Mouse (Mus musculus) lung, embryonic 14.5 days (tissue): ENCODE measurements at regions not wholly inside any gene's neighbourhood (a gene's known extent, or its start where the extent isn't known, plus 50 kb on each side); places are given as distances from the start of the nearest gene placed in this dataset.

ENCODE experiments used
- ATAC-seq: fragments of 200-750 bp; cut with Nextera tagmentation; 2 replicates; pipeline ENCODE4 v1.8.0; 2017; ENCODE audit warnings: mild to moderate bottlenecking, moderate TSS enrichment, moderate library complexity; ENCODE audit not compliant: insufficient read depth
- DNase-seq: peaks from one replicate; pipeline ENCODE4 v3.0.0-alpha.2; 2015
- H3K27ac ChIP-seq: fragments of 300-500 bp; sonication (generic); 2 replicates; pipeline ENCODE4 v1.5.1; 2014; ENCODE audit warnings: low read depth, mild to moderate bottlenecking, moderate library complexity
- H3K27me3 ChIP-seq: fragments of 300-500 bp; sonication (generic); 2 replicates; pipeline ENCODE4 v1.6.1; 2014; ENCODE audit warnings: low read length, control low read depth; ENCODE audit not compliant: insufficient read depth
- H3K36me3 ChIP-seq: fragments of 300-500 bp; sonication (generic); 2 replicates; pipeline ENCODE4 v1.6.1; 2014; ENCODE audit warnings: control low read depth; ENCODE audit not compliant: insufficient read depth
- H3K4me1 ChIP-seq: fragments of 300-500 bp; sonication (generic); 2 replicates; pipeline ENCODE4 v1.6.1; 2014; ENCODE audit warnings: antibody characterized with exemption, control low read depth; ENCODE audit not compliant: insufficient read depth
- H3K4me2 ChIP-seq: fragments of 300-500 bp; sonication (generic); 2 replicates; pipeline ENCODE4 v1.6.1; 2014; ENCODE audit warnings: mild to moderate bottlenecking
- H3K4me3 ChIP-seq: fragments of 300-500 bp; sonication (generic); 2 replicates; pipeline ENCODE4 v1.5.1; 2014; ENCODE audit warnings: low read depth, low read length
- H3K9ac ChIP-seq: fragments of 300-500 bp; sonication (generic); 2 replicates; pipeline ENCODE4 v1.6.1; 2014
- H3K9me3 ChIP-seq: fragments of 300-500 bp; sonication (generic); 2 replicates; pipeline ENCODE4 v1.6.1; 2016; ENCODE audit warnings: low read depth, low read length, control low read depth
- CTCF ChIP-seq: IDR thresholded peaks from 2 replicates; pipeline ENCODE4 v1.5.1; 2016; ENCODE audit warnings: antibody characterized with exemption, low read depth
- WGBS: fragments of 180-500 bp; shearing (Covaris S2); extraction: QIAGEN DNeasy Blood & Tissue Kit; methylation state at CpG from one replicate; pipeline ENCODE4 v1.1.7; 2014; 5-methylcytosine and 5-hydroxymethylcytosine counted together

- H3K4me1 ChIP-seq = no peaks in the 10 kb centered on the region
- H3K9me3 ChIP-seq = no peaks in the 10 kb centered on the region
- DNase-seq = peak; percentile 77
- peak; percentile 73; the same call in 1 of the 2 replicates for ATAC-seq
- no peaks in the 10 kb centered on the region for H3K27me3 ChIP-seq
- H3K4me2 ChIP-seq = no peak overlapping the region
- WGBS = 44% methylated on average over 4 of the region's 4 CpGs
- H3K36me3 ChIP-seq = no peaks in the 10 kb centered on the region
- H3K9ac ChIP-seq = no peak overlapping the region
- H3K4me3 ChIP-seq = no peak overlapping the region
- H3K27ac ChIP-seq = no peak overlapping the region
- no peak for TF ChIP-seq CTCF
These were observed 1056.7 kb upstream of the Cdh7 start for GRCm38 (mm10) chr1:108925563-108925962.

- Histone ChIP-seq H3K9me3 (no peaks in the 10 kb centered on the region), H3K27ac (no peak overlapping the region), H3K4me2 (no peak overlapping the region), H3K4me3 (no peak overlapping the region), H3K27me3 (no peaks in the 10 kb centered on the region), H3K36me3 (no peaks in the 10 kb centered on the region), H3K9ac (no peak overlapping the region), H3K4me1 (no peaks in the 10 kb centered on the region)
- 90% methylated on average over 1 of the region's 1 CpGs for WGBS
- no peak for TF ChIP-seq CTCF
- DNase-seq = no peak
- ATAC-seq = no peak
These were observed 1047.9 kb upstream of the Cdh7 start for GRCm38 (mm10) chr1:108934350-108934749.

- Histone ChIP-seq H3K9me3 (no peaks in the 10 kb centered on the region), H3K9ac (no peak overlapping the region), H3K36me3 (no peaks in the 10 kb centered on the region), H3K4me3 (no peak overlapping the region), H3K4me1 (no peaks in the 10 kb centered on the region), H3K27me3 (no peaks in the 10 kb centered on the region), H3K27ac (no peak overlapping the region), H3K4me2 (no peak overlapping the region)
- no peak for DNase-seq
- ATAC-seq = no peak
- 65% methylated on average over 1 of the region's 1 CpGs for WGBS
- TF ChIP-seq CTCF = no peak
These were observed 1007.4 kb upstream of the Cdh7 start for GRCm38 (mm10) chr1:108974866-108975265.

- no peaks in the 10 kb centered on the region for H3K27me3 ChIP-seq
- WGBS = 82% methylated on average over 2 of the region's 2 CpGs
- TF ChIP-seq CTCF = no peak
- no peak overlapping the region for H3K27ac ChIP-seq
- H3K9me3 ChIP-seq = no peaks in the 10 kb centered on the region
- H3K9ac ChIP-seq = no peak overlapping the region
- DNase-seq (no peak), ATAC-seq (no peak)
- no peaks in the 10 kb centered on the region for H3K4me1 ChIP-seq
- H3K4me2 ChIP-seq = no peak overlapping the region
- no peak overlapping the region for H3K4me3 ChIP-seq
- H3K36me3 ChIP-seq = no peaks in the 10 kb centered on the region
These were observed 987.6 kb upstream of the Cdh7 start for GRCm38 (mm10) chr1:108994651-108995050.
